In genomic region chr10:122447275-122447674, GRCm38 (mm10) we compare ENCODE assay signal across 9 mouse cellular contexts. TPM values are rescaled to one million over a fixed set of nuclear protein-coding genes. Genes with fewer than 3 reads are reported as not detected.
DNase-seq lines count a peak whose midpoint lies in the region; ATAC-seq and TF ChIP-seq lines count a peak whose summit lies in the region.
"Had no signal": no experiment of that assay in that cellular context is flagged by ENCODE, and none has a peak within 500 bp of the region (broad histone marks: within the 10 kb centered on the region; RNA-seq: fewer than 3 reads in every experiment).

No protein-coding gene starts in this region.

- no peaks in the 10 kb centered on the region for H3K9me3 ChIP-seq in liver, embryonic 12.5 days (replicated peaks)
- H3K9me3 ChIP-seq in liver, embryonic 14.5 days (ENCODE audit: control insufficient read depth, low read length): no peaks in the 10 kb centered on the region
- H3K9me3 ChIP-seq: embryonic facial prominence, embryonic 12.5 days had no signal

- no peaks in the 10 kb centered on the region for H3K4me1 ChIP-seq in liver, embryonic 12.5 days
- H3K4me1 ChIP-seq in liver, embryonic 14.5 days (replicated peaks; ENCODE audit: control insufficient read depth in 2 of 2, insufficient read depth in 2 of 2, low read length in 1 of 2): no peaks in the 10 kb centered on the region

- TF ChIP-seq CTCF in liver, embryonic 14.5 days (IDR thresholded peaks at IDR 0.05; ENCODE audit: low read depth): peak; percentile 53

- WGBS in liver, embryonic 12.5 days (ENCODE audit: insufficient replicate concordance): 35% methylated on average over 5 of the region's 10 CpGs
- WGBS in liver, embryonic 14.5 days (ENCODE audit: insufficient replicate concordance): 25% methylated on average over 8 of the region's 10 CpGs

- H3K27ac ChIP-seq in liver, embryonic 12.5 days: no peak overlapping the region
- no peak overlapping the region for H3K27ac ChIP-seq in liver, embryonic 14.5 days
- H3K27ac ChIP-seq: embryonic facial prominence, embryonic 12.5 days had no signal

- H3K4me2 ChIP-seq in liver, embryonic 12.5 days: no peak overlapping the region
- no peak overlapping the region for H3K4me2 ChIP-seq in liver, embryonic 14.5 days (ENCODE audit: low read depth)

- DNase-seq in liver: peak; percentile 61
- DNase-seq in cerebellum, adult 8-10 months: peak; percentile 21
- DNase-seq in frontal cortex, postnatal 25 days (ENCODE audit: low spot score in 2 of 2): peak; percentile 53 to 61
- DNase-seq in kidney, postnatal 10 days: peak; percentile 93
- DNase-seq in liver, embryonic 14.5 days (ENCODE audit: low read depth in 3 of 3, low spot score in 3 of 3): peak; percentile 18 to 28 (median 23)
- DNase-seq in ovary, postnatal 14 days (ENCODE audit: low spot score): peak; percentile 58
- DNase-seq in thymus, postnatal 36 days: peak; percentile 33 to 49

- no peak for ATAC-seq in liver, embryonic 12.5 days
- ATAC-seq in liver, embryonic 14.5 days (ENCODE audit: insufficient read depth): no peak

- no peaks in the 10 kb centered on the region for H3K36me3 ChIP-seq in liver, embryonic 12.5 days
- no peaks in the 10 kb centered on the region for H3K36me3 ChIP-seq in liver, embryonic 14.5 days (replicated peaks; ENCODE audit: control insufficient read depth, insufficient read depth, low read depth)
- H3K36me3 ChIP-seq: embryonic facial prominence, embryonic 12.5 days had no signal

- H3K4me3 ChIP-seq in liver, embryonic 12.5 days: no peak overlapping the region
- H3K4me3 ChIP-seq in liver, embryonic 14.5 days (ENCODE audit: insufficient read depth in 1 of 2, low read depth in 2 of 2, low read length in 2 of 2): no peak overlapping the region

- no peak for TF ChIP-seq EP300 in liver, embryonic 14.5 days (IDR thresholded peaks at IDR 0.05; ENCODE audit: low read depth)

- H3K9ac ChIP-seq in liver, embryonic 12.5 days: no peak overlapping the region
- no peak overlapping the region for H3K9ac ChIP-seq in liver, embryonic 14.5 days (replicated peaks)
- H3K9ac ChIP-seq: embryonic facial prominence, embryonic 12.5 days had no signal

- H3K27me3 ChIP-seq in liver, embryonic 12.5 days (replicated peaks): peaks cover 33% of the 10 kb centered on the region
- peaks cover 19% of the 10 kb centered on the region for H3K27me3 ChIP-seq in liver, embryonic 14.5 days (ENCODE audit: control insufficient read depth, insufficient read depth, low read length)

RNA-seq across cellular contexts. Expression of gene Avpr1a, which starts 1.0 kb away (rescaled TPM):
- polyA plus RNA-seq in liver, embryonic 12.5 days (2016; fragmentation: Nextera tagmentation; extraction: Ambion mirVana): 1.7 and 2.0 TPM in 2 replicates
- 1.7 and 1.8 TPM in 2 replicates for polyA plus RNA-seq in liver, embryonic 14.5 days (2012; rRNA removed)
- polyA plus RNA-seq in liver, embryonic 14.5 days (2014; fragmentation: Nextera tagmentation; extraction: Ambion mirVana): 3.1 and 3.3 TPM in 2 replicates

Comparison
In these comparisons a context has a peak if more than half of its experiments do, and no peak if none do; other contexts are left out.
1. DNase-seq: peak in every context shown above with its lines; median percentile 93 in kidney, postnatal 10 days; 61 in liver; 58 in ovary, postnatal 14 days; 57 in frontal cortex, postnatal 25 days; 41 in thymus, postnatal 36 days; 23 in liver, embryonic 14.5 days; 21 in cerebellum, adult 8-10 months.